Mouse (Mus musculus) MEL (cell line): Measurements from ENCODE around the gene Mal.

ENCODE experiments used
- CTCF ChIP-seq, 3 experiments: IDR thresholded peaks in 2 of 3; conservative IDR thresholded peaks in 1 of 3; 2 replicates each; pipeline ENCODE4 v1.5.1; 2011 to 2012; ENCODE audit warnings: low read length in 3 of 3, low read depth in 2 of 3, mild to moderate bottlenecking in 2 of 3, improper control_type of control experiment in 1 of 3, inconsistent platforms in 1 of 3, mixed read lengths in 1 of 3, moderate library complexity in 1 of 3; ENCODE audit not compliant: control insufficient read depth in 1 of 3, insufficient read depth in 1 of 3, poor library complexity in 1 of 3, severe bottlenecking in 1 of 3
- ELF1 ChIP-seq: IDR thresholded peaks from 2 replicates; pipeline ENCODE4 v1.6.1; 2014; ENCODE audit warnings: low read depth, mild to moderate bottlenecking, inconsistent platforms, low read length, improper control_type of control experiment, moderate library complexity
- EP300 ChIP-seq, 2 experiments: IDR thresholded peaks; 2 replicates each; pipeline ENCODE4 v1.6.1; 2011; ENCODE audit warnings: improper control_type of control experiment in 2 of 2, low read length in 2 of 2, low read depth in 1 of 2, mild to moderate bottlenecking in 1 of 2
- MAFK ChIP-seq: IDR thresholded peaks from 2 replicates; pipeline ENCODE4 v1.6.1; 2011; ENCODE audit warnings: low read depth, mild to moderate bottlenecking, low read length, improper control_type of control experiment, borderline replicate concordance
- NRF1 ChIP-seq: IDR thresholded peaks from 2 replicates; pipeline ENCODE4 v1.6.1; 2014; ENCODE audit warnings: low read depth, mild to moderate bottlenecking, inconsistent platforms, low read length, improper control_type of control experiment, moderate library complexity; ENCODE audit not compliant: poor library complexity, insufficient read depth, severe bottlenecking
- POLR2A ChIP-seq, 2 experiments: IDR thresholded peaks; 2 replicates each; pipeline ENCODE4 v1.6.1; 2011 to 2012; ENCODE audit warnings: low read length in 2 of 2, mild to moderate bottlenecking in 2 of 2, control low read depth in 1 of 2, improper control_type of control experiment in 1 of 2, low read depth in 1 of 2, moderate library complexity in 1 of 2; ENCODE audit not compliant: control insufficient read depth in 1 of 2, insufficient read depth in 1 of 2, poor library complexity in 1 of 2
- SIN3A ChIP-seq: IDR thresholded peaks from 2 replicates; pipeline ENCODE4 v1.6.1; 2012; ENCODE audit warnings: low read length, improper control_type of control experiment, inconsistent platforms
- TAL1 ChIP-seq: IDR thresholded peaks from 2 replicates; pipeline ENCODE4 v1.6.1; 2012; ENCODE audit warnings: mild to moderate bottlenecking, inconsistent platforms, low read length, moderate library complexity, mixed read lengths
- USF1 ChIP-seq: IDR thresholded peaks from 2 replicates; pipeline ENCODE4 v1.6.1; 2014; ENCODE audit warnings: low read depth, mild to moderate bottlenecking, inconsistent platforms, low read length, improper control_type of control experiment, moderate library complexity
- ZKSCAN1 ChIP-seq: IDR thresholded peaks from 2 replicates; pipeline ENCODE4 v1.6.1; 2012; ENCODE audit warnings: low read depth, mild to moderate bottlenecking, inconsistent platforms, low read length, improper control_type of control experiment, moderate library complexity
- ZMIZ1 ChIP-seq: IDR thresholded peaks from 2 replicates; pipeline ENCODE4 v1.6.1; 2012; ENCODE audit warnings: low read depth, mild to moderate bottlenecking, inconsistent platforms, low read length, improper control_type of control experiment, moderate library complexity

GRCm38 (mm10) chr2:127586694-127587513, 69.6 kb downstream of the Mal start, which contains the start of the genes Zfp661 and Mrps5:
- TF ChIP-seq EP300 (IDR thresholded peaks at IDR 0.05; ENCODE audit: low read depth in 1 of 2, low read length in 2 of 2) (no peak), USF1 (no peak), CTCF (IDR thresholded peaks at IDR 0.05 in 2 of 3, conservative IDR thresholded peaks at IDR 0.05 in 1 of 3; ENCODE audit: control insufficient read depth in 1 of 3, insufficient read depth in 1 of 3, low read depth in 2 of 3, low read length in 3 of 3, poor library complexity in 1 of 3, severe bottlenecking in 1 of 3) (peak in 1 of 3 experiments; percentile 14; a peak in 2 of 6 replicates), ZKSCAN1 (no peak), SIN3A (peak; percentile 85), POLR2A (IDR thresholded peaks at IDR 0.05; ENCODE audit: control insufficient read depth in 1 of 2, insufficient read depth in 1 of 2, low read depth in 1 of 2, low read length in 2 of 2, poor library complexity in 1 of 2) (peak; percentile 79 to 93), ELF1 (0 out of 2 replicates have a peak, but pooled peaks have one; percentile 33), NRF1 (no peak), MAFK (no peak), ZMIZ1 (peak; percentile 29), TAL1 (no peak)
